Mouse (Mus musculus) ovary, adult 18-20 months (tissue): ENCODE results near the gene Gm11096.

ENCODE experiments used
- DNase-seq: peaks from one replicate; pipeline ENCODE4 v3.0.0; 2022; ENCODE audit warnings: low spot score, mixed read lengths

Gm11096 gene

DNA sequence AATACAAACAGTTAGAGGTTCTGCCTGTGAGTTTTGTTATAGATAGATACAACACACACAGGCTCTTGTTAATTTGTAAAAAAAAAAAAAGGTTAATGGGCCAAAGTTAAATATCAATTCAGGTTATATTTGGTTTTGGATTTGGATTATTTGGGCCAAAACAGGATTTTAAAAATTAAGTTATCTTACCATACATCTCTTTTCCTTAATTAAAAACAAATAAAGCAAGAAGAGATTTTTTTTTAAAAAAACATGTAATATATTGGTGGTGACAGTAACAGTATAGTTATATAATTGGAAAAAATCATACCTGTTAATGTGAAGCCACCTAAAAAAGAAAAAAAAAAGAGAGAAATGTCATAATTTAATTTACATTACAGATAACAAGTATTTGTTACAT, at the start of gene Gm11096:
TSS of gene Gm11096 (plus strand) at position 301 of the 400 bp plus-strand sequence.
- no peak for DNase-seq

- no peak for DNase-seq
Measured at GRCm38 (mm10) chr17:81393040-81393439, 48.5 kb upstream of the Gm11096 start.

DNA sequence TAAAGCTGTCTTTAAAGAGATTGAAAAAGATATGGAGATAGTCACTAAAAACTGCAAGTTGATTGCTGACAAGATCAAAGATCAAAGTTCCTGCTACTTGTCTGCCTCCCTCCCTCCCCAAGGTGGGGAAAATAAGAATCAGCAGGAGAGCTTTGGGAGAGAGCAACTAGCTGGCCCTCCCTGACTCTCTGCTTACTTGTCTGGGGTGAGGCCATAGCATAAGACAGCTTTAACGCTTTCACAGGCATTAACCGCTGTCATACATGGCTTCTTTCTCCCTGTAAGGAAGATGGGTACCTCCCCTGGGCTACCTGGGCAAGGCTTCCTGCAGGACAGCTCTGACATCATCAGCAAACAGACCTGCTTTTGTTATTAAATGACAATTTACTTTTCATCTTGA, 47.4 kb upstream of the Gm11096 start:
- no peak for DNase-seq

- no peak for DNase-seq
Measured at GRCm38 (mm10) chr17:81397434-81397833, 44.1 kb upstream of the Gm11096 start.

DNA sequence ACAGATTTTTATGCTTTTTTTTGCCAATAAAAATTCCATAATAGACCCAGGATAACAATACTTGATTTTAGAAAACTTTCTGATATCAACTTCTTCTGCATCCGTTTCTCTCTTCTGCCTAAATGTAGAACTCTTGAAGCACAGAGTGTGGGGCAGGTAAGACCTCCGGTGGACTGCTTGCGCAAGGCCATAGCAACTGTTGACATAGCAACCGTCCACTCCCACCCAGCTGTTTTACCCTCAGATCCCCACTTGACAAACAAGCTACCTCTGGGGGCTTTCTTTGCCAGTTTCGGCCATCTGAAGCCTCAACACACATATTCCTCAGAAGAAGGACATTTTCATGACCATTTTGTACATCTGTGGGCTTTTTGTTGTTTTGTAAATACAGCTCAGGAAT, 41.2 kb upstream of the Gm11096 start:
- no peak for DNase-seq

GRCm38 (mm10) chr17:81402636-81403035, 38.9 kb upstream of the Gm11096 start:
- peak; percentile 75 for DNase-seq

DNA sequence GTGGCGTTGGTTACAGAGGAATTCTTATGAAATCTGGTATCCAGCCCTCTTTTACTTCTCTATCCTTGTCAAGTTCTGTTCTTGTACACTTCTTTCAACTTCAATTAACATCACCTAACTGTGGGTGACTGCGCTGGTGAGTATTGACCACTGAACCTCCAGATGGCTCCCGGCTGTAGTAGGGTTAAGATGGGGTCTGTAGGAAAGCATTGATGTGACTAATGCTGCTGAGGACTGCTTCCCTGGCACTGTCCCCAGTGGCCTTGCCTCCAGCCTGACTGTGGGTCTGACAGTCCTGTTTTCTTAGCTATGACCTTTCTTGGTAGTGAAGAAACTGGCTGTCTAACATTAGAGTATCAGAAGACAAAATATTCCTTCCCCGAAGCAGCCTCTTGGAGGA, 38.4 kb upstream of the Gm11096 start:
- peak; percentile 41 for DNase-seq

DNA sequence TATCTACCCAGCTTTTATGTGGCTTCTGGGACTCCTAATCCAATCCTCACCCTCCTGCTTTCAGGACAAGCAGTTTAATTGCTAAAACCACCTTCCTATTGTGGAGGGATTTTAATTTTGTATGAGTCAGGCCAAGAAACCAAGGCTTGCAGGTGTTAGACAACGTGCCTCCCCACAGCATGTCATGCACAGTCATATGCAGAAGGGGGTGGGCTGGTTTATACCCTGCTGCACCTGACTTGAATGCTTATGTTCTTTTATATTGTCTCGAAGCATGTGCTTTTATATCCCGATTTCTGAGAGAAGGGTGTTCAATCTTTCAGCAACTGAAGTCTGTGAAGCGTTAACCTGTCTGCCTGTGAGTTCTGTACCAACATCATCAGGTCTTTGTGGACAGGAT, 37.3 kb upstream of the Gm11096 start:
- no peak for DNase-seq

GRCm38 (mm10) chr17:81412736-81413135, 28.8 kb upstream of the Gm11096 start:
- DNase-seq, result no peak

DNA sequence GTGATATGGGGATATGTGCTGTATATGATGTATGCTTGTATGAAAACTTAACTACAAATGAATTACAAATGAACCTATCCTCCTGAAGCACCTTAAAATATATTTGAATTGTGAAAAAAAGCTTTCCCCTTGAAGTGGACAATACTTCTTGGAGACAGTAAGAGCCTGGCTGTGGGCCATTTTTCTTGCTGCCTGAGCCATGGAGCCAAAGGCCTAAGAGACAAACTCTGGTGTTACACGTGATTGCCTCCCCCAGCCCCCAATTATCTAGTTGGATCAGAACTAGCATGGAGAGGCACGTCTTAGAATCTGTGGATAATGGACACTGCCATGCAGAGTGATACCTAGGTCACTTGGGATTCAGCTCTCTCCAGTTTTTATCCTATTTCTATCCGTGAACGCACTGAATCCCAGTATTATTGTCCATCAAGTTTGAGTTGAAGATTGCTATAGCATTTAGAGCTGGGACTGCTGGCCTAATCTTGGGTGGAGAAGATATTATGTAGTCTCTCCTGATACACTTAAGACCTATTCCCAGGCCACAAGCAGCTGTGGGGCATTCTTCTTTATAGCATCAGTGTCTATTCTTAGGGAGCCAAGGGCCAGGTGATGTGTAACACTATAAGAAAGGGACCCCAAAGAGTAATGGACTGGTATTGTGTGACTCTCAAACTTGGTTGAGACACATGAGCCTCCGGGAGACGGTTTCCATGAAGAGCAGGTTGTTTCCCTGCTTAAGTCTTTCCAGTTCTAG, 25.0 kb upstream of the Gm11096 start:
- DNase-seq, result no peak

DNA sequence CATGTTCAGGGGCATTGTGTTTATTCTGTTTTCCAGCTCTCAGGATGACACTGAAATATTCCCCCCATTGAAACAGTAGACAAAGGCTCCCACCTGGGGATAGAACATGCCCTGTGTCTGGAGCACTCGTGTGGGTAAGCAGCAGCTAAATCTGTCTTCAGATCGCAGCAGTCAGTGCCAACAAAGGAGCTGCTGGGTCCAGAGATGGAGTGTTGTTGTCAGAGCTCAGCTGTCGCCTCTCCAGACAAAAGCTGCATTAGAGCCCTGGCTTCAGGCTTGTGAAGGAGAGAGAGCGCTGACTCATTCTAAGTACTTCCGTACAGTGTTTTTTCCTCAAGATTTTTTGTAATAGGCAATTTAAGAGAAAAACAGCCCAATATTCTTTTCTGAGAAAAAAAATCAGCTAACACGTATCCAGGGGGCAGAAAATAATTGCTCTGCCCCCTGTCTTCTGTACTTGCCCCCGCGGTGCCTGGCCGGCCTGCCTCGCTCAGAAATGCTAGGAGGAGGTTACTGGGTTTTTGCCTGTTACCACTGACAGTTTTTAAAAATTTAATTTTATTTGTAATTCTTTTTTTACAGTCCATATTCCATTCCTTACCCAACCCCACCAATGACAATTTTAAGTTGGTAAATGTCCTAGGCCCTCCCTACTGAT, 21.6 kb upstream of the Gm11096 start:
- no peak for DNase-seq

GRCm38 (mm10) chr17:81424256-81424912, 17.2 kb upstream of the Gm11096 start:
- no peak for DNase-seq

DNA sequence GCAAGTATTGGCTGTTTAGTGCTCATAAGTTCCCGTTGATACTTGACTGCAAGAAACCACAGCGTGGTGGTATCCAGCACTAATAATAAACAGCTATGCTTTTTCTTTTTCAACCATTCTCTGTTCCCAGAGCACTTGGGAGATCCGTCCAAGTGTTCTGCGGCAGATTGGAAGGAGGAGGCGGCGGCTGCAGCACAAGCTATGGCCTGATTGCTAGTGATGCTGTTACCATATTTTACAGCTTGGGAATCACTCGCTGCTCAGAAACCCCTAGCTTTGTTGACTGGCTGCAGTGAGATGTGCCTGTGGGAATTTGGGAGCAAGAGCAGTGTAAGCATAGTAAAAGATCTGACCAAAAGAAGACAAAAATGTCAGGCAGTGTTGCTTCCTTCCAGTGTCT, 14.3 kb upstream of the Gm11096 start:
- no peak for DNase-seq

DNA sequence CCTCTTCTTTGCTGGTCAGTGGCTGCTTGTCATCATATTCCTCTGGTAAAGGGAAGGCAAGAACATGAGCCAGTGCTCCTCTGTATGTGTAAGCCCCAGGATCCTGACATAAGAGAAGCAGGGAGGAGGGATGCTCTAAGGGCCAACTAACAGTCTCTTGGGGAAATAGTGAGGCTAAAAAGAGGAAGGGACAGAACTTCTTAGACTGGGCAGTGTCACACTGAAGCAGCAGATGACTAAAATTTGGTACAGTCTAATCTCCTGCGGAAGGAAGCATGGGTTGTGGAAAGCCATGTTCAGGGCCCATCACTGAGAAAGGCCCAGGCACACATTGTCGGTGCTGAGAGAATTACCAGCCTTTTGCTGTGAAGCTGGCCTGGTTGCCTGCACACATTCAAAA, 8.8 kb upstream of the Gm11096 start:
- no peak for DNase-seq

DNA sequence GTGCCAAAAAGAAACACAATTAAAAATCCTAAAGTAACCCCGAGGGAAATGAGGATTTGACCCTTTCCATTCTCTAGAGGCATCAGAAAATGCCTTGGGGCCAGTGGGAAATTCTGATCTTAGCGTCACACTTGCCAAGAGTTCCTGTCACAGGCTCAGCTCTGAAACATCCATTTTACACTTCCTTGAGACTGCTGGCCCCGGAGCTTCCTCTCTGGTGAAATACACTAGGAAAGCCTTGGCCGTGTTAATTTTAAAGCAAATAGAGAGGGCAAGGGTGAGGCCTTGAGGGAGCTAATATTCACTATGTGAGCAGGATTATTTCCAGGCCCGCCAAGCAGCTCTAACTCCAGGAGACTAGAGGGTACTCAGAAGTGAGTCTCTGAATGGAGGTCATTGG, 8.4 kb upstream of the Gm11096 start:
- DNase-seq, result no peak

GRCm38 (mm10) chr17:81455269-81455668, 13.7 kb downstream of the Gm11096 start:
- DNase-seq, result no peak

GRCm38 (mm10) chr17:81455977-81456376, 14.4 kb downstream of the Gm11096 start:
- no peak for DNase-seq

DNA sequence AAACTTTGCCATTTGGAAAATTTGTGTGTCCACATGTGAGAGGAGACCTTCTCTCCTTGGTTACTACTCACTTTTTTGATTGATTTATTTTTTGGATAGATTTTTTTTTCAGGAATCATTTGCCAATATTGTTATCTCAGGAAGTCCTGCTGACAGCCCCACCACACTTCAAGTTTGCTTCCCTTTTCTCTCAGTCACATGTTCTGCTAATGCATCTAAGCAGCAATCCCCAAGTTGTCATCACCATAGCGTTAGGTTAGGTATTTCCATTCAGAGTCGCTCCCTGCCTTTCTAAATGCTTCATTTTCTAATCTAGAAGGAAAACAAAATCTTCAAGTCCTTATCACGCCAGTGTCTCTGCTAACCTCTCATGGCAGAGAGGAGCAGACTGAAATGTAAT, 17.8 kb downstream of the Gm11096 start:
- no peak for DNase-seq

- DNase-seq, result no peak
Measured at GRCm38 (mm10) chr17:81468941-81469340, 27.4 kb downstream of the Gm11096 start.

DNA sequence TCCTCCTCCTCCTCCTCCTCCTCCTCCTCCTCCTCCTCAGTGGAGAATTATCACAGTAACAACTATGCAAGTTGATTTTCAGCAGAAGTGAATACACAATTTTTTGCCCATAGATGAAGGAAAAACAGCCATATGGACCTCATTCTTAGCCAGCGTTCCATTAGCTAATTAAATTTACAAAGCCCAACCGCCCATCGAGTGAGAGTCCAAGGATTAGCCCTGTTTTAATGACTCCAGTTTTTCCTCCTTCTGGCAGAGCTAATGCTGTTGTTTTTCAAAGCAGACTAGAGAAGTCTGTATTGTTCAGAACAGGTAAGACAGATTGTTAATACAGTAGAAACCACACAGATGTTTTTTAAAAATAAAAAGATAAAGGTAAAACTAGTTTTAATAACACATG, 31.8 kb downstream of the Gm11096 start:
- no peak for DNase-seq

GRCm38 (mm10) chr17:81477420-81477819, 35.9 kb downstream of the Gm11096 start:
- DNase-seq, result no peak

DNA sequence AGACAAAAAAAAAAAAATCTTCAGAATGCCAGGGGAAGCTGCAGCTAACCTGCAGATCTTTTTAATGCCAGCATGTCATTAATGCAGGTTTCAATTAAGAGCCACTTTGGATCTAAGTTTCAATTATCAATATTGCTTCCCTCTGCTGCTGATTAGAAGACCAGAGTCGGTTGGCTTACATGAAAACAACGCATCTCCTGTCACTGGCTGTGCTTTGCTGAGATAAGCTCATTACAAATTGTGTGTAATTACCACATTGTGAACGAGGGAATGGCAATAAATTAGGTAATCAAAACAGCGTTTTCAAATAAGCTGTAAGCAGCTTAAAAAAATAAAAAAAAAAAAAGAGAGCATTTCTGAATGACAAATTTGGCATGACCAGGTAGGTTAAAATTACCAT, 38.2 kb downstream of the Gm11096 start:
- no peak for DNase-seq
